Mouse (Mus musculus) bone marrow macrophage, adult 2 months (primary cell): Measurements from ENCODE around the gene Arfip1.
"Not testable (repeated sequence)": the region's sequence is repeated elsewhere in the genome, so short reads cannot be mapped to it uniquely, and the experiment has no call there.

ENCODE experiments used
- CTCF ChIP-seq: IDR thresholded peaks from 2 replicates; pipeline ENCODE4 v1.5.1; 2012; ENCODE audit warnings: low read depth, mild to moderate bottlenecking, low read length, moderate library complexity
- POLR2A ChIP-seq: IDR thresholded peaks from 2 replicates; pipeline ENCODE4 v1.6.1; 2012; ENCODE audit warnings: mild to moderate bottlenecking, low read depth, low read length, borderline replicate concordance

- TF ChIP-seq CTCF, POLR2A: not testable (repeated sequence)
Measured at GRCm38 (mm10) chr3:84542450-84542849, 40.0 kb downstream of the Arfip1 start.
